Mouse (Mus musculus) stomach, postnatal 0 days (tissue): Measurements from ENCODE around the gene Gm17359.

Source experiments
- CTCF ChIP-seq: IDR thresholded peaks from 2 replicates; pipeline ENCODE4 v1.5.1; 2016; ENCODE audit warnings: antibody characterized with exemption, low read depth, mild to moderate bottlenecking, moderate library complexity
- EP300 ChIP-seq: optimal IDR thresholded peaks from 2 replicates; pipeline ENCODE3; 2016; ENCODE audit warnings: antibody characterized with exemption

DNA sequence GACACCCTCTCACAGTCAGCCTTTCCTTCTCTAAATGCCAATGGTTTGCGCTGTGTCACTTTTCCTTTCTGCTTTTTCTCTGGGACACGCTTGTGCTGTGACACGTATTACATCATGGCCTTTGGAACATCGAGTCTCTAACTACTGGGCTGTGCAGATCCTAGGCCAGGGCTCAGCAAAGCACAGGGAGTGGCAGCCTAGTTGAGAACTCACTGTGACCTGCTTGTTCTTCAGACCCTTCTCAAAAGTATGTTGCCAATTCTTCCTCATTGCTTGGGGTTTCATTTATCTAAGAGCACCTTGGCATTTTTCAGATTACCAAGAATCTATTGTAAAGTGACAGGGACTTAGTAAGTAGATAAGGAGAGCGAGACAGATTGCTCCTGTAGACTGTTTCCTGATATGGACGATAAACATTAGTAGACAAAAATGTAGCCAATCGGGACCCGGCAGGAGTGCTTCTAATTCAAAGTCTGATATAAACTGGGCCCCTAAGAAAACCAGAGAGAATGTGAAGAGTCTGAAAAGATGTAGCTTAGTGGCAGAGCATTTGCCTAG is 2.7 kb upstream of the Gm17359 start:
- TF ChIP-seq EP300: no peak
- TF ChIP-seq CTCF: no peak
